In the genomic region with DNA sequence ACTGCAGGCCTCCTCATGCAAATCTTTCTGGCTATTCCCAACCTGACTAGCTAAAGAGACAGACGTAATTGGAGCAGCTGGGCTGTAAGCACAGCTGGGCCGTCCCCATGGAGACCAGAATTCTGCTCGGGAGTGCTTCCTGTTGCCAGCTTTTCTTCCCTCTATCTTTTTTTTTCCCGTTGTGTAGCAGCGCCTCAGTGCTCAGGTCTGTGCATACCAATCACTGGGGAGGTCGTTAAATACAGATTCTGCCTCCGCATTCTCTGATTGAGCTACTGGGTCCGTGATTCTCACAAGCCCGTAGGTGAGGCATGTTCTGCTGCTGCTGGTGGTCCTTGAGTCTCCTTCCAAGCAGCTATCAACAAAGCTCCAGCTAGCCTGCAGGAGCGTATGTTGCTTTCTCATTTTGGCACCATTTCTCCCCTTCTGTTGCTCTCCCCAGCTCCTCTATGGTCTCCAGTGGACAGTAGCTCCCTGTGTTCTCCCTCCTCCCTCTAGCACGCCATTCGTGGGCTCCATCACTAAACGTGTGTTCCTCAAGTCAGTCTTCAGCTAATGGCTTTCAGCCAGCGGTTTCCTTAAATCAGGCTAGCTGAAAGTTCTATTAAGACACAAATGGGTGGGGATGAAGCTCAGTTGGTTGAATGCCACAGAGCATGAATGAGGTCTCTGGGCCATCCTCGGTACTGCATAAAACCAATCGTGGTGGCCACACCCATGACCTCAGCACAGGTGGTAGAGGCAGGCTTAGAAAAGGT, we compare ENCODE assay signal across 9 mouse cellular contexts. TPM values are rescaled to one million over a fixed set of nuclear protein-coding genes. Genes with fewer than 3 reads are reported as not detected.
DNase-seq lines count a peak whose midpoint lies in the region; ATAC-seq and TF ChIP-seq lines count a peak whose summit lies in the region.
"Had no signal": no experiment of that assay in that cellular context is flagged by ENCODE, and none has a peak within 500 bp of the region (broad histone marks: within the 10 kb centered on the region; RNA-seq: fewer than 3 reads in every experiment).

No protein-coding gene starts in this region.

- H3K27me3 ChIP-seq in kidney, adult 2 months (replicated peaks; ENCODE audit: control insufficient read depth, insufficient read depth, low read length): no peaks in the 10 kb centered on the region
- H3K27me3 ChIP-seq in limb, embryonic 12.5 days: no peaks in the 10 kb centered on the region

- WGBS in kidney, adult 2 months: 38% methylated on average over 16 of the region's 16 CpGs
- 22% methylated on average over 16 of the region's 16 CpGs for WGBS in limb, embryonic 12.5 days

- H3K4me2 ChIP-seq in limb, embryonic 12.5 days: peak overlapping the region; percentile 47

- no peak overlapping the region for H3K4me3 ChIP-seq in kidney, adult 2 months (ENCODE audit: insufficient read depth, low read depth, low read length)
- no peak overlapping the region for H3K4me3 ChIP-seq in cortical plate, adult 2 months (ENCODE audit: insufficient read depth, low read length)
- H3K4me3 ChIP-seq in limb, embryonic 12.5 days (replicated peaks): peak overlapping the region; percentile 16

- H3K9ac ChIP-seq in limb, embryonic 12.5 days (replicated peaks): no peak overlapping the region; the same call in 1 of the 2 replicates

- TF ChIP-seq CTCF in kidney, adult 2 months (conservative IDR thresholded peaks at IDR 0.05; ENCODE audit: insufficient read depth, insufficient read length, low read depth, low read length): no peak
- no peak for TF ChIP-seq CTCF in cortical plate, adult 2 months (IDR thresholded peaks at IDR 0.05; ENCODE audit: extremely low read depth, insufficient read depth, low read length)

- DNase-seq in kidney, adult 2 months: peak; percentile 27
- DNase-seq in kidney, adult 18-20 months: no peak
- DNase-seq in gastrocnemius, postnatal 10 days: peak; percentile 40
- DNase-seq in induced T-regulatory cell, adult 2 months (ENCODE audit: low read depth): peak; percentile 76
- peak; percentile 74 for DNase-seq in right cerebral cortex, postnatal 25 days
- DNase-seq in spleen, postnatal 14 days (ENCODE audit: low spot score in 2 of 2): no peak

- H3K27ac ChIP-seq in kidney, adult 2 months (ENCODE audit: insufficient read depth, low read depth, low read length): peak overlapping the region; percentile 5
- peak overlapping the region; percentile 25; the same call in 1 of the 2 replicates for H3K27ac ChIP-seq in cortical plate, adult 2 months (ENCODE audit: insufficient read depth, low read length)
- H3K27ac ChIP-seq in limb, embryonic 12.5 days: peak overlapping the region; percentile 70; the same call in 1 of the 2 replicates

- no peaks in the 10 kb centered on the region for H3K36me3 ChIP-seq in kidney, adult 2 months (ENCODE audit: control insufficient read depth, insufficient read depth, low read length)
- no peaks in the 10 kb centered on the region for H3K36me3 ChIP-seq in limb, embryonic 12.5 days

- H3K9me3 ChIP-seq in limb, embryonic 12.5 days: no peaks in the 10 kb centered on the region

- ATAC-seq in limb, embryonic 12.5 days (ENCODE audit: insufficient number of reproducible peaks, insufficient read depth, low FRiP score, low TSS enrichment, low read depth): peak; percentile 64; the same call in 1 of the 2 replicates

- peaks cover 5% of the 10 kb centered on the region for H3K4me1 ChIP-seq in kidney, adult 2 months (ENCODE audit: control insufficient read depth, insufficient read depth, low read length)
- H3K4me1 ChIP-seq in cortical plate, adult 2 months (ENCODE audit: control insufficient read depth, insufficient read depth, low read length): peaks cover 16% of the 10 kb centered on the region
- peaks cover 23% of the 10 kb centered on the region for H3K4me1 ChIP-seq in limb, embryonic 12.5 days (replicated peaks)

- TF ChIP-seq POLR2A in kidney, adult 2 months (IDR thresholded peaks at IDR 0.05; ENCODE audit: low read depth, low read length): no peak
- no peak for TF ChIP-seq POLR2A in cortical plate, adult 2 months (IDR thresholded peaks at IDR 0.05; ENCODE audit: extremely low read depth, insufficient read depth, low read length)

RNA-seq across cellular contexts. Expression of a gene that starts 38.5 kb away (rescaled TPM):
- 26.5 and 34.3 TPM in 2 replicates for polyA plus RNA-seq in kidney, adult 2 months (2012; rRNA removed)
- 136 and 137 TPM in 2 replicates for polyA plus RNA-seq in cortical plate, adult 2 months (2012; rRNA removed)
- total RNA-seq in gastrocnemius, postnatal 10 days (2021): 10 to 100 TPM; 46.8 to 59.0 TPM
- 834 and 852 TPM in 2 replicates for polyA plus RNA-seq in limb, embryonic 12.5 days (2016; fragmentation: Nextera tagmentation; extraction: Ambion mirVana)

RNA-seq across cellular contexts. Expression of a gene that starts 38.7 kb away (rescaled TPM):
- polyA plus RNA-seq in kidney, adult 2 months (2012; rRNA removed): 0.04 and 0.05 TPM in 2 replicates
- 0.08 and 0.11 TPM in 2 replicates for polyA plus RNA-seq in cortical plate, adult 2 months (2012; rRNA removed)
- total RNA-seq in gastrocnemius, postnatal 10 days (2021): not detected
- not detected in 2 replicates for polyA plus RNA-seq in limb, embryonic 12.5 days (2016; fragmentation: Nextera tagmentation; extraction: Ambion mirVana)
- total RNA-seq: hematopoietic stem cell, adult 5-6 weeks had no signal

RNA-seq across cellular contexts. Expression of a gene that starts 41.3 kb away (rescaled TPM):
- 115 and 124 TPM in 2 replicates for polyA plus RNA-seq in kidney, adult 2 months (2012; rRNA removed)
- polyA plus RNA-seq in cortical plate, adult 2 months (2012; rRNA removed): 2.2 and 2.4 TPM in 2 replicates
- 1 to 10 TPM; 2.1 to 2.5 TPM for total RNA-seq in gastrocnemius, postnatal 10 days (2021)
- 14.9 and 15.3 TPM in 2 replicates for polyA plus RNA-seq in limb, embryonic 12.5 days (2016; fragmentation: Nextera tagmentation; extraction: Ambion mirVana)

RNA-seq across cellular contexts. Expression of a gene that starts 55.6 kb away (rescaled TPM):
- 2.5 and 2.9 TPM in 2 replicates for polyA plus RNA-seq in kidney, adult 2 months (2012; rRNA removed)
- 7.6 and 8.0 TPM in 2 replicates for polyA plus RNA-seq in cortical plate, adult 2 months (2012; rRNA removed)
- 1 to 10 TPM; 5.6 to 6.1 TPM for total RNA-seq in gastrocnemius, postnatal 10 days (2021)
- polyA plus RNA-seq in limb, embryonic 12.5 days (2016; fragmentation: Nextera tagmentation; extraction: Ambion mirVana): 36.2 and 41.1 TPM in 2 replicates

Comparison
In these comparisons a context has a peak if more than half of its experiments do, and no peak if none do; other contexts are left out.
1. DNase-seq: peak in kidney, adult 2 months (single experiment), gastrocnemius, postnatal 10 days (single experiment), induced T-regulatory cell, adult 2 months (single experiment) and right cerebral cortex, postnatal 25 days (single experiment); none in kidney, adult 18-20 months (single experiment) and spleen, postnatal 14 days (0 of 2).
2. H3K27ac ChIP-seq: peak in every context shown above with its lines; median percentile 70 in limb, embryonic 12.5 days; 25 in cortical plate, adult 2 months; 5 in kidney, adult 2 months.